Mouse (Mus musculus): ENCODE data around the gene Olfr574.

Olfr574 gene

DNA sequence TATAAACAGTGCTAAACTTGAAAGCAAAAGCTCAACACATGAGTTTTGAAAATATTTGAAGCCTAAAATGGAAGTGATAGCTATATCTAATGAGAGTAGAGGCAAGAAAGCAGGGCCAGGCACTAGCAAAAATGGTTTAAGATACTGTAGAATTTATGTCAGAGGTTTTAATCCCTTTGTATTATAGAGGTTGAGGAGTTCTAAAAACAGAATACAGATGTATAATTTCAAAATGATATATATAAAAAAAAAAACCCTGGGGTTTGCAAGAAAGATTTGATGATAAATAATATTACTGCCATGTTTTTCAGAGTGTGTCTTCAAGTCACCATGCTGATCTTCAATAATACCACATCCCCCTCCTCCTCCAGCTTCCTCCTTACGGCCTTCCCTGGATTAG lies at the start of gene Olfr574:
Gene Olfr574, plus strand, starts transcription at position 301 of the 400 bp plus-strand sequence.
- no peak for DNase-seq (ENCODE audit: low read depth, low spot score)

GRCm38 (mm10) chr7:102915261-102915660 lies 33.0 kb upstream of the Olfr574 start:
- no peak for DNase-seq (ENCODE audit: low read depth, low spot score)

DNA sequence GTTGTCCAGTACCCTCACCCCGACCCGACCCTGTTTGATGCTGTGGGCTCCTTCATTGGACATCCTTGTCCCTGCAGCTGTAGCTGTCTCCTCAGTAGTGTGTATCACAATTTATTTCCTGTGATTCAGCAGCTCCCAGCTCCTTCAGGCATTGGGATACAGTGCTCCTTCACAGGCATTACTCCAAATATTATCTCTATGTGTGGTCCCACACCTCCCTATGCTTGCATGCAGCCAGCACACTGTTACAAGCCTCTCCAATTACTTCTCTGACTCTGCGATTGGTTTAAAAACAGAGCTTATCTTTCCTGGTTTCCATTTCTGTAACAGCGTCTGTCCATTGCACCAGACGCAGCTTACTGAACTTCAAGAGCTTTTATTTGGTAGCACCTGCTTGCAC lies 31.9 kb upstream of the Olfr574 start:
- DNase-seq (ENCODE audit: low read depth, low spot score) = no peak

DNA sequence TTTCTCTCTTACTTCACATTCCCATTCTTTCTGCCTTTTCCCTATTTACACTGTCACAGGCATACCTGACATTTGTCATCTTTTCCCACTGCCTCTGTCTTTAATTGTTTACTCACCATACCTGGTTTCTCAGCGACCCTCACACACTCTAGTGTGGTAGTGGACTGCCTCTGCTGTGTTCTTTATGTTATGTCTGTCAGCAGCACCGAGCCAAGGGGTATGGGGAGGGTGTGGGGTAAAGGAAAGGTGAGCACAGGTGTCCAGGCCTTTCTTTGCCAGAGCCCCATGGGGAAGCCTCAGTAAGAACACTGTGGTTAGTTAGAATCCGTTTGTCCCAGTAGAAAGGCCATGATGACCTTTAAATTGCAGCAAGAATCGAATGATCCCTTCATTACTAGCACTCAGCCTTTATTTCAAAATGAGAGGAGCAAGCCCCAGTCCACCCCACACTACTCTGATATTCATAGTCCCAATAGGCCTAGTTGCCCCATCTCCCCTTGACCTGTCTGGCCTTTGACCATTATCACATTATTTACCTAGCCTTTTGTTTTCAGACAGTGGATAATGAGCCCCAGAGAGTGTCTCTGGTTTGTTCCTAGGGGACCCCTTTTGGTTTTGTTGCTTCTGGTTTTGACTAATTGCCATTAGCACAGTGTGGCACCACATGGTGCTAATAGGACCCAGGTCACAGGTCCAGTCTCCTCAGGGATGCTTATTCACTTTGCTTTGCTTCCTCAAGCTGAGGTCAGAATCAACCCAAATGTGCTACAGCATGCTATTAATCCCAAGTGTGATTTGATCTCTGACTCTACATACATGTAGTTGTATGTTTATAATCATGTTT lies 31.0 kb upstream of the Olfr574 start, which contains the start of gene Olfr571:
Gene Olfr571, minus strand, starts transcription at position 505 of the 844 bp plus-strand sequence.
- no peak for DNase-seq (ENCODE audit: low read depth, low spot score)

DNA sequence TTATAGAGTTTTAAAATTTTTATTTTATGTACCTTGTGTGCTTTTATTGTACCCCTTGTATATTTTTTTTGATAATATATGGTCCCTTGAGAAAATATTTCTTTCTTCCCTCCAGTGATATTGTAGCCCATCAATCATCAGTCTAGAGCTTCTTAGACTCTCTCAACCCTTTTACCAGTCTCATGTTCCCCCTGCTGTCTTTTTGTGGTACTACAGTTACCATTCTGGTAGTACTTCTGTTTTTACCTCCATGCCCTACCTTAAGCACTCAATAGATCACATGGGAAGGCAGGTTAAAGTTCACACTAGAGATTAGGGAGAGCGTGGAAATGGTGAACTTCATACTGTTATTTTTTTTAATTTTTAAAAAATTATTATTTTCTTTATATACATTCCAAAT lies 28.6 kb upstream of the Olfr574 start:
- peak; percentile 62 for DNase-seq (ENCODE audit: low read depth, low spot score)

DNA sequence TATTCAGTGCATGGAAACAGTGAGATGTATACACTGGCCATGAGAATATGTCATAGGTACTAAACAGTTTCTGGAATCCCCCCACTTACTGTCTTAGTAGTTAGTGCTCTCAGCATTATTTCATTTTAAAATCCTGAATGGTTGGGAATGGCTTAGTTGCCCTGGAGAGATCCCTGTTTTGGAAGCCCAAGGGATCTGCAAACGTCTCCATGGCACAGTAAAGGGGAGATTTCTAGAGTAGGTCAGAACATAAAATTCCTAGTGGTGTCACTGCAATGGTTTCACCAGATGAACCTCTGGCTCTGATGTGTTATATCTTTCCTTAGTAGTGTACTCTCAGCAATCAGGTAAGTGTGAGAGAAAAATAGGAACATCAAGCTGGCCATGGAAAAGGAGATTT lies 24.2 kb upstream of the Olfr574 start, which contains the start of gene Olfr572:
Gene Olfr572, plus strand, starts transcription at position 301 of the 400 bp plus-strand sequence.
- DNase-seq (ENCODE audit: low read depth, low spot score) = no peak

DNA sequence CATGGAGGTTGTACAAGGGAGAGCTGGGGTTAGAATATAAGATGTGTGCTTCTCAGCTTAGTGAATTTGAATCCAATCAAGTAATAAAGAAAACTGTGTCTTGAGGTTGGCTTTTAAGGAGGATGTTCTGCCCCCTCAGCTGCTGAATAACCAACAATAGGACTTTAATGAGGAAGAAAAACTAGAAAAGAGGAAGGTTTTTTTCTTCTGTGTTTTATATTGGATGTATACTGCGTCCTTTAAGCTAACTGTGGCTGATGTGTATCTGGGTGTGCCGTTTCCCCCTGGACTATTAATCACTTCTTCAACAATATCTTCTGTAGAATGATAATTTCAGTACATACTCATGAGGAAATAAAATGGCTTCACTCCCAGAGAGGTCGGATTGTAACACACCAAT lies 21.2 kb upstream of the Olfr574 start:
- DNase-seq (ENCODE audit: low read depth, low spot score) = no peak

DNA sequence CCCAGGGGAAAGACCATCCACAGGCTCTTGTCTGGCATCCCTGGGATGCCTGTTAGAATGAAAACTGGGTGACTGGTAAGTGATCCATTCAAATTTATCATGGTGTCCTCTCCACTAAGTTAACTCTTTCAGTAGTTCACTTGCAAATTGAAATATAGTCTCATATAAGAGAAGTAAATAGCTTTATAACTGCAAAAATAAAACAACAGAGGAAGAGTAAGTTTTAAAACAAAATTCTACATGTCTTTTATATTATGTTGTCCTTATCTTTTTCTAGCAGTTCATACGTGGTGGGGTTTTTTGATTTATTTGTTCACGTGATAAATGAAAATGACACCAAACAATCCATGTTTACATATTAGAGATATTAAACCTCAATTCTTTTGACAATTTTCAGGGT lies 5.8 kb upstream of the Olfr574 start, which contains the start of gene Olfr573-ps1:
Gene Olfr573-ps1, minus strand, starts transcription at position 101 of the 400 bp plus-strand sequence.
- no peak for DNase-seq (ENCODE audit: low read depth, low spot score)

DNA sequence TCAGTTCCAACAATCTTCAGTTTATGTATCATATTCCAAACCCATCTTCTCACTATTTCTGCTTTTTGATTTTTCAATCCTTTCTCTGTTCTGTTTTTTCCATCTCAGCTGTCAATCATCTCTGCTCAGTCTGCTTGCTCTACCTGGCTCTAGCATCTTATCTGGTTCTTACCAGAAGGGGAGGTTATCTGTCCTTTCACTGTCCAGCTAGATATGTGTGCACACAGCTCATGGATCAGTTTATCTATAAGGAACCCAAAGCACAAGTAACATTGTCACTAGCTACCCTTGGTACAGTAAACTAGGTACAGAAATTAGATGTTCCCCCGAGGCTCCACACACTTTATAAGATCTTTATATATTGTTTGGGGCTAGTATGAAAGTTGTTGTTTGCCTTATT lies 4.8 kb upstream of the Olfr574 start:
- DNase-seq (ENCODE audit: low read depth, low spot score) = no peak

DNA sequence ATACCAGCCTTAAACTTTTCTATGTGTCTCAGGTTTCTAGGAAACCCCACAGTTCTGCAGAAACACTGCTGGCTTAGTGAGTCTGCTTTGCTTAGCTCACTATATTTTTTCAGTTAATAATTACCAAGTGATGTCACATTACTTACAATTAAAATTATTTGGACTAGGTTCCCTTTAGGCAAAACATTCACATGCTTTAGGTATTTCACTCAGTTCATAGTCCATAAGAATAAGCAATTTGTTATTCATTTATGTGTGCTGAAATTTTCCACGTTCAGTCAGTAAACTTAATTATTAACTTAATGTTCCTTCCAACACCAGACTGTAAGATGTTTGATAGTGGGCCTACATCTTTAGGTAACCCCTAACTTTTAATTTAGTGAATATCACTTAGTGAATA lies 2.5 kb downstream of the Olfr574 start:
- no peak for DNase-seq (ENCODE audit: low read depth, low spot score)

DNA sequence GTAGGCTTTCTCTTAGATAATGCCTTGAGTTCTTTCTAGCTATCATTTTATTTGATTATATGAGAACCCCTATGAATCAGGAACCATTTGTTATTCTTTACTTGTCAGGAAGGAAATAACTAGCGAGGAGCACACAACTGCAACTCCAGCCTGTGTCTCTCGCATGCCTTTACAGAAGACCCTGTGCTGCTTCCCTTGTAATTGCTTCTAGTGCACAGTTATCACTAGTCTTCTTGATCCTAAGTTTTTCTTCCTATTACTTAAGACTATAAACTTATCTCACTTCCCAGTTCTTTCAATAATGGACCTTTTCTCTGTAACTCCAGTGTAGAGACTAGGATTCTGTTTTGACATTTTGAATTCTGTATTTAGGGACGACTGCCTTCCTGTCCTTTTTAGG lies 9.9 kb downstream of the Olfr574 start:
- no peak for DNase-seq (ENCODE audit: low read depth, low spot score)

DNA sequence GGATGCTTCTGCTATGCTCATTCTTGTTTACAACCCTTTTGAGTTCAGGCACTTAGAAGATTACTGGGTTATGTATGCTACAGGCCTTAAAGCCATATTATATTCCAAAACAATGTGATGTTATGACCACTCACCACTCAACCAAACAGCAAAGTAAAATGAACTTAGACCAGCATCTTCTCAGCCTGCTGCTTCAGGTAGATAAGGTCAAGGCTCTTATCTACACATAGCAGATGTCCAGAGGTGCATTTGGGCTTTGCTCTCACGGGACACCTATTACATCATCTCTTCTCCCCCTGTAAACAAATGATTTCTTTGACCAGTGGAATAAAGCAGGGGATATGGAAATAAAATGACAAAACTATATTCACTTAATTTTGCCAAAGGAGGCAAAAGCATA lies 10.3 kb downstream of the Olfr574 start, which contains the start of gene Olfr575:
Gene Olfr575, minus strand, starts transcription at position 183 of the 400 bp plus-strand sequence.
- no peak for DNase-seq (ENCODE audit: low read depth, low spot score)

GRCm38 (mm10) chr7:102962360-102962759 lies 14.1 kb downstream of the Olfr574 start, which contains the start of gene Olfr576:
Olfr576 (plus strand) TSS chr7:102962660.
- no peak for DNase-seq (ENCODE audit: low read depth, low spot score)

- DNase-seq (ENCODE audit: low read depth, low spot score) = no peak
Observed at GRCm38 (mm10) chr7:102974399-102974798, 26.1 kb downstream of the Olfr574 start.

- DNase-seq (ENCODE audit: low read depth, low spot score) = no peak
Observed at GRCm38 (mm10) chr7:102975843-102976242, 27.6 kb downstream of the Olfr574 start, which contains the start of gene Olfr577. Olfr577 (minus strand) TSS chr7:102975943.

DNA sequence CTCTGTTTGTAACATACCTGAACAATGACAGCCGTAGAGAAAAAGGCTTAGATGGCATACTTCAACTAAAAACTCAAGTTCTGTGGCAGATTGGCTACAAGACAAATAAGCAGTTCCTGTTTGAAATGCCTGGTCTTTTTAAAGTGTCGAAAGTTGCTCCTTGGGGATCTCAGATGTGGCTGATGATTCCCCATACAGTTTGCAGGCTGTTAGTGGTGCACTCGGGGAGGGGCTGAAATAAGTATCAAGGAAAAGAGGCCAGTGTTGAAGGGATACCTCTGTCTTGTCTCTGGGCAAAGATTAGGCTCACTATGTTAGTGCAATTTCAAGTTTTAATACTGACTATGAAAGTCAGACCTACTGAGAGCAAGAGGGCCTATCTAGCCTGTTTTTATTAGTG lies 41.0 kb downstream of the Olfr574 start, which contains the start of gene Olfr578:
Gene Olfr578, minus strand, starts transcription at position 101 of the 400 bp plus-strand sequence.
- no peak for DNase-seq (ENCODE audit: low read depth, low spot score)
